Mouse (Mus musculus): Measurements from ENCODE around the gene Mybphl. TPM values are rescaled to one million over a fixed set of nuclear protein-coding genes. Genes with fewer than 3 reads are reported as not detected.

Gene Mybphl
- total and polyA plus RNA-seq, 2 experiments from 2014 or later = 49.3 to 90.0 TPM

DNA sequence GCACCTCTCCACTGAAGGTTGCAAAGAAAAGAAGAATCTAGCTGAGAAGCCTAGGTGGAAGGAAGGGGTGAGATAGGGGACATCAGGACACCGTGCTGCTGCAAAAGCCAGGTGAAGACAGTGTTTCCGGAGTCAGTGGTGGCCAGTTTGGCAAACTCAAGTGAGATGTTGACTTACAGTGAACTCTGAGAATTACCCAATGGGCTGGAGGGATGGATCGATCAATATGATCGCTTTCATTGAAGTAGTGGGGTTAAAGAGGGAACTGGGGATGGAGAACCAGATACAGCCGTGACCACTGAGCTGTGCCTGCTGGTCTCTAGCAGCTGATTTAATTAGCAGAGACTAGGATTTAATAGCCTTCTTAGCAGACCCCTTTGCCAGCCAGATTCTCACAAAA, 27.8 kb upstream of the Mybphl start:
- TF ChIP-seq EP300 (IDR thresholded peaks at IDR 0.05; ENCODE audit: low read depth) (no peak), CTCF (IDR thresholded peaks at IDR 0.05; ENCODE audit: low read depth) (no peak)
- no peak overlapping the region for H3K27ac ChIP-seq (ENCODE audit: low read depth)
- H3K4me2 ChIP-seq (ENCODE audit: low read depth, low read length) = no peak overlapping the region
- no peak for ATAC-seq (ENCODE audit: insufficient read depth, low read depth)
- DNase-seq (ENCODE audit: low spot score) = no peak
- no peaks in the 10 kb centered on the region for H3K9me3 ChIP-seq (replicated peaks; ENCODE audit: control insufficient read depth, low read length)
- no peak overlapping the region for H3K9ac ChIP-seq (replicated peaks; ENCODE audit: low read depth, low read length)
- H3K4me3 ChIP-seq (ENCODE audit: low read depth, low read length) = no peak overlapping the region
- WGBS = 94% methylated on average over 5 of the region's 5 CpGs
- no peaks in the 10 kb centered on the region for H3K4me1 ChIP-seq (ENCODE audit: control insufficient read depth, insufficient read depth)
- H3K36me3 ChIP-seq (replicated peaks; ENCODE audit: control insufficient read depth, insufficient read depth, low read length) = peaks cover 81% of the 10 kb centered on the region
- H3K27me3 ChIP-seq (ENCODE audit: control insufficient read depth, insufficient read depth, low read length) = no peaks in the 10 kb centered on the region

DNA sequence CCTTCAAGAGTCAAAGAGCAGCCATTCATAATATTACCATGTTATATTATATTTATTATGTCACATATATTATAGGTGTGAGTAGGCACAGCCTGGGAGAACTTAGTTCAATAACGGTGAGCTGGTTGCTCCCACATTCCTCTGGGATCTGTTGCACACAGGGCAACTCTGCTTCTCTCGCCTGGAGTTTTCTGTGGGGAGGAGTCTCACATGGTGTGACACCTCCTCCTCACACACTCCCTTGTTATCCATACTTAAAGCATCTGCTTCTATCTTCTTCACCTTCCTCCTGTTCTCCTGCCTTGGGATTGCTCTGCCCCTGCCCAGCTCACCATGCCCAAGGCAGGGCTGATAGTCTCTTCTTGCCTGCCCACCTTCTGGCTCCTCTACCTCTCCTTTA, 23.7 kb upstream of the Mybphl start:
- no peak for ATAC-seq (ENCODE audit: insufficient read depth, low read depth)
- TF ChIP-seq EP300 (IDR thresholded peaks at IDR 0.05; ENCODE audit: low read depth) (no peak), CTCF (IDR thresholded peaks at IDR 0.05; ENCODE audit: low read depth) (no peak)
- DNase-seq (ENCODE audit: low spot score) = no peak
- Histone ChIP-seq H3K9ac (replicated peaks; ENCODE audit: low read depth, low read length) (no peak overlapping the region), H3K4me1 (ENCODE audit: control insufficient read depth, insufficient read depth) (no peaks in the 10 kb centered on the region), H3K27ac (ENCODE audit: low read depth) (no peak overlapping the region), H3K4me2 (ENCODE audit: low read depth, low read length) (no peak overlapping the region), H3K4me3 (ENCODE audit: low read depth, low read length) (no peak overlapping the region), H3K36me3 (replicated peaks; ENCODE audit: control insufficient read depth, insufficient read depth, low read length) (peaks cover 71% of the 10 kb centered on the region), H3K9me3 (replicated peaks; ENCODE audit: control insufficient read depth, low read length) (no peaks in the 10 kb centered on the region), H3K27me3 (ENCODE audit: control insufficient read depth, insufficient read depth, low read length) (no peaks in the 10 kb centered on the region)
- WGBS = 75% methylated on average over 2 of the region's 2 CpGs

DNA sequence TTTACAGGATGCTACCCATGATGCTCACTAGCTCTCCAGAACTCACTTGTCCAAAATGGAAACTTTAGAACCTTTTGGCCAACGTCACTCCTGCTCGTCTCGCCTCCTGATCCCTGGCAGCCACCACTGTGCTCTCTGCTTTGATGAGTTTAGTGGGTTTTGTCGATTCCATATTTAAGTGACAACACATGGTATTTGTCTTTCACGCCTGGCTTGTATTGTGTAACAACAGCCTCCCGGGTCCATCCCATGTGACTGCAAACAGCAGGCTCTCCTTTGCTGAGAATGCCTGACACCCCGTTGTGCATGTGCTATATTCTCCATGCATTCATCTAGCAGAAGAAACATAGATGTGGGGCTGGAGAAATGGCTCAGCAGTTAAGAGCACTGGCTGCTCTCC, 22.5 kb upstream of the Mybphl start:
- no peak for TF ChIP-seq EP300 (IDR thresholded peaks at IDR 0.05; ENCODE audit: low read depth)
- no peak for DNase-seq (ENCODE audit: low spot score)
- no peak overlapping the region for H3K4me3 ChIP-seq (ENCODE audit: low read depth, low read length)
- no peaks in the 10 kb centered on the region for H3K4me1 ChIP-seq (ENCODE audit: control insufficient read depth, insufficient read depth)
- peaks cover 78% of the 10 kb centered on the region for H3K36me3 ChIP-seq (replicated peaks; ENCODE audit: control insufficient read depth, insufficient read depth, low read length)
- 60% methylated on average over 7 of the region's 7 CpGs for WGBS
- H3K27ac ChIP-seq (ENCODE audit: low read depth) = no peak overlapping the region
- ATAC-seq (ENCODE audit: insufficient read depth, low read depth) = no peak
- no peaks in the 10 kb centered on the region for H3K27me3 ChIP-seq (ENCODE audit: control insufficient read depth, insufficient read depth, low read length)
- H3K9ac ChIP-seq (replicated peaks; ENCODE audit: low read depth, low read length) = no peak overlapping the region
- no peak overlapping the region for H3K4me2 ChIP-seq (ENCODE audit: low read depth, low read length)
- no peaks in the 10 kb centered on the region for H3K9me3 ChIP-seq (replicated peaks; ENCODE audit: control insufficient read depth, low read length)

- no peak for DNase-seq (ENCODE audit: low spot score)
- H3K36me3 ChIP-seq (replicated peaks; ENCODE audit: control insufficient read depth, insufficient read depth, low read length) = peaks cover 72% of the 10 kb centered on the region
Measured at GRCm38 (mm10) chr3:108345855-108346254, 18.9 kb upstream of the Mybphl start.

DNA sequence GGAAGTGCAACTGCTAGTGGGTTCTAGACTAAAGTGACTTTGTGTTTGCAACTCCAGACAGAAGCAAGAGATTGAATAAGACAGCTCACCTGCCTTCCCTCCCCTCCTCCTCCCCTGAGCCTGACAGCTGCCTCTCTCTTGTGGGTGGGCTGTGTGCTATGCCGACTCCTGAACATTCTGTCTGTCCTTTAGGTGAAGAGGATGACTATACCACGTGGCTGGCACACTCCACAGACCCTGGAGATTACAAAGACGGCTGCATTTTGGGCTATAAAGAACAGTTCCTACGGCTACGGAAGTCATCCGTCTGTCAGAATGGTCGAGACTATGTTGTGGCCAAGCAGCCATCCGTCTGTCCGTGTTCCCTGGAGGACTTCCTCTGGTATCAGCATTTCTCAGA, 16.3 kb upstream of the Mybphl start:
- ATAC-seq (ENCODE audit: insufficient read depth, low read depth) (no peak), DNase-seq (ENCODE audit: low spot score) (no peak)
- Histone ChIP-seq H3K27me3 (ENCODE audit: control insufficient read depth, insufficient read depth, low read length) (no peaks in the 10 kb centered on the region), H3K27ac (ENCODE audit: low read depth) (no peak overlapping the region), H3K4me1 (ENCODE audit: control insufficient read depth, insufficient read depth) (no peaks in the 10 kb centered on the region), H3K36me3 (replicated peaks; ENCODE audit: control insufficient read depth, insufficient read depth, low read length) (peaks cover 65% of the 10 kb centered on the region), H3K9ac (replicated peaks; ENCODE audit: low read depth, low read length) (no peak overlapping the region), H3K4me3 (ENCODE audit: low read depth, low read length) (no peak overlapping the region), H3K4me2 (ENCODE audit: low read depth, low read length) (no peak overlapping the region), H3K9me3 (replicated peaks; ENCODE audit: control insufficient read depth, low read length) (no peaks in the 10 kb centered on the region)
- 53% methylated on average over 9 of the region's 9 CpGs for WGBS
- TF ChIP-seq CTCF (IDR thresholded peaks at IDR 0.05; ENCODE audit: low read depth) (no peak), EP300 (IDR thresholded peaks at IDR 0.05; ENCODE audit: low read depth) (no peak)

More at GRCm38 (mm10) chr3:108345855-108346254, 18.9 kb upstream of the Mybphl start:
- H3K9me3 ChIP-seq (replicated peaks; ENCODE audit: control insufficient read depth, low read length) = no peaks in the 10 kb centered on the region
- no peak for TF ChIP-seq EP300 (IDR thresholded peaks at IDR 0.05; ENCODE audit: low read depth)
- no peak for TF ChIP-seq CTCF (IDR thresholded peaks at IDR 0.05; ENCODE audit: low read depth)
- ATAC-seq (ENCODE audit: insufficient read depth, low read depth) = no peak
- no peak overlapping the region for H3K27ac ChIP-seq (ENCODE audit: low read depth)
- no peak overlapping the region for H3K9ac ChIP-seq (replicated peaks; ENCODE audit: low read depth, low read length)
- no peaks in the 10 kb centered on the region for H3K4me1 ChIP-seq (ENCODE audit: control insufficient read depth, insufficient read depth)
- WGBS = 80% methylated on average over 7 of the region's 7 CpGs
- no peak overlapping the region for H3K4me3 ChIP-seq (ENCODE audit: low read depth, low read length)
- no peaks in the 10 kb centered on the region for H3K27me3 ChIP-seq (ENCODE audit: control insufficient read depth, insufficient read depth, low read length)
- H3K4me2 ChIP-seq (ENCODE audit: low read depth, low read length) = no peak overlapping the region

GRCm38 (mm10) chr3:108355245-108355644, 9.5 kb upstream of the Mybphl start:
- no peaks in the 10 kb centered on the region for H3K9me3 ChIP-seq (replicated peaks; ENCODE audit: control insufficient read depth, low read length)
- no peaks in the 10 kb centered on the region for H3K27me3 ChIP-seq (ENCODE audit: control insufficient read depth, insufficient read depth, low read length)
- peaks cover 56% of the 10 kb centered on the region for H3K36me3 ChIP-seq (replicated peaks; ENCODE audit: control insufficient read depth, insufficient read depth, low read length)
- H3K9ac ChIP-seq (replicated peaks; ENCODE audit: low read depth, low read length) = no peak overlapping the region
- H3K4me1 ChIP-seq (ENCODE audit: control insufficient read depth, insufficient read depth) = no peaks in the 10 kb centered on the region
- H3K27ac ChIP-seq (ENCODE audit: low read depth) = no peak overlapping the region
- TF ChIP-seq CTCF (IDR thresholded peaks at IDR 0.05; ENCODE audit: low read depth) (no peak), EP300 (IDR thresholded peaks at IDR 0.05; ENCODE audit: low read depth) (no peak)
- no peak overlapping the region for H3K4me3 ChIP-seq (ENCODE audit: low read depth, low read length)
- H3K4me2 ChIP-seq (ENCODE audit: low read depth, low read length) = no peak overlapping the region
- whole genome bisulfite sequencing = 77% methylated on average over 3 of the region's 3 CpGs
- no peak for ATAC-seq (ENCODE audit: insufficient read depth, low read depth)
- DNase-seq (ENCODE audit: low spot score) = no peak
